Mouse (Mus musculus) heart, postnatal 0 days (tissue): Measurements from ENCODE around the gene Dennd1a.

ENCODE experiments used
- CTCF ChIP-seq: IDR thresholded peaks from 2 replicates; pipeline ENCODE4 v1.5.1; 2016; ENCODE audit warnings: antibody characterized with exemption, control low read depth, low read depth
- EP300 ChIP-seq: IDR thresholded peaks from 2 replicates; pipeline ENCODE4 v1.6.1; 2016; ENCODE audit warnings: antibody characterized with exemption, low read depth

DNA sequence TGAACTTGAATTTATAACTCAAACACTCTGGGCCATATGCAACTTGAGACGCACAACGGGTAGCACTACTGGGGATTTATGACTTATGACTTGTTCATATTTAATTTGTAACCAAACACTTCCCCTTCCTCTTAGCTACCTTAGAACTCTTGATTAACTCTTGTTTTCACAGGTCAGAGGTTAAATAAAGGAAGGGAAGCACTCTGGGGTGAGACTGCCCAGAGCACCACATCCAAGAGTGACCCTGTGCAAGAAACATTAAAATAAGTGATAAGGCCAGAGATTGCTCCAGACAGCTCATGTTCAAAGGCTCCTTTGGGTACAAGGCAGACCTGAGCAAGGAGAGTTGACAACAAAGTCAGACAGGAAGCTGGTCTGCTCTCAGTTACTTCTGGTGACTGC is 219.0 kb downstream of the Dennd1a start:
- no peak for TF ChIP-seq EP300
- no peak for TF ChIP-seq CTCF
